Mouse (Mus musculus) neural tube, embryonic 11.5 days (tissue): Measurements from ENCODE around the gene Foxp1. TPM values are rescaled to one million over a fixed set of nuclear protein-coding genes. Genes with fewer than 3 reads are reported as not detected.

Experiments
- ATAC-seq: fragments of 200-750 bp; cut with Nextera tagmentation; 2 replicates; pipeline ENCODE4 v1.8.0; 2017; ENCODE audit warnings: moderate number of reproducible peaks, mild to moderate bottlenecking, moderate TSS enrichment, moderate library complexity; ENCODE audit not compliant: insufficient read depth, low FRiP score, low TSS enrichment
- DNase-seq: peaks from one replicate; pipeline ENCODE4 v3.0.0-alpha.2; 2015; ENCODE audit warnings: low spot score
- H3K27ac ChIP-seq: fragments of 300-500 bp; sonication (generic); 2 replicates; pipeline ENCODE4 v1.5.1; 2014; ENCODE audit warnings: low read depth, mild to moderate bottlenecking, low read length
- H3K27me3 ChIP-seq: fragments of 300-500 bp; sonication (generic); 2 replicates; pipeline ENCODE4 v1.6.1; 2014; ENCODE audit warnings: mild to moderate bottlenecking, low read length, mixed read lengths; ENCODE audit not compliant: control insufficient read depth, insufficient read depth
- H3K36me3 ChIP-seq: fragments of 300-500 bp; sonication (generic); 2 replicates; pipeline ENCODE4 v1.6.1; 2014; ENCODE audit warnings: mild to moderate bottlenecking, low read length, moderate library complexity, mixed read lengths; ENCODE audit not compliant: control insufficient read depth, insufficient read depth
- H3K4me1 ChIP-seq: fragments of 300-500 bp; sonication (generic); 2 replicates; pipeline ENCODE4 v1.6.1; 2014; ENCODE audit warnings: low read length, mixed read lengths; ENCODE audit not compliant: control insufficient read depth, insufficient read depth
- H3K4me2 ChIP-seq: fragments of 300-500 bp; sonication (generic); 2 replicates; pipeline ENCODE4 v1.6.1; 2014; ENCODE audit warnings: low read depth, mild to moderate bottlenecking, moderate library complexity
- H3K4me3 ChIP-seq: fragments of 300-500 bp; sonication (generic); 2 replicates; pipeline ENCODE4 v1.5.1; 2014; ENCODE audit warnings: low read depth, low read length
- H3K9ac ChIP-seq: fragments of 300-500 bp; sonication (generic); 2 replicates; pipeline ENCODE4 v1.6.1; 2014; ENCODE audit warnings: mild to moderate bottlenecking, low read length
- H3K9me3 ChIP-seq: fragments of 300-500 bp; sonication (generic); 2 replicates; pipeline ENCODE4 v1.6.1; 2016; ENCODE audit warnings: low read length; ENCODE audit not compliant: control insufficient read depth
- WGBS: fragments of 180-500 bp; shearing (Covaris S2); extraction: QIAGEN DNeasy Blood & Tissue Kit; methylation state at CpG from one replicate; pipeline ENCODE4 v1.1.7; 2014; 5-methylcytosine and 5-hydroxymethylcytosine counted together
- polyA plus RNA-seq: library from polyadenylated mRNA; unstranded; fragments of >200 nt; fragmentation: Nextera tagmentation; extraction: Ambion mirVana; gene quantifications from 2 replicates; pipeline ENCODE4 v1.2.1, GENCODE M21; 2014

Foxp1 gene
- polyA plus RNA-seq, 1 experiment from 2014 or later, result 116 TPM

DNA sequence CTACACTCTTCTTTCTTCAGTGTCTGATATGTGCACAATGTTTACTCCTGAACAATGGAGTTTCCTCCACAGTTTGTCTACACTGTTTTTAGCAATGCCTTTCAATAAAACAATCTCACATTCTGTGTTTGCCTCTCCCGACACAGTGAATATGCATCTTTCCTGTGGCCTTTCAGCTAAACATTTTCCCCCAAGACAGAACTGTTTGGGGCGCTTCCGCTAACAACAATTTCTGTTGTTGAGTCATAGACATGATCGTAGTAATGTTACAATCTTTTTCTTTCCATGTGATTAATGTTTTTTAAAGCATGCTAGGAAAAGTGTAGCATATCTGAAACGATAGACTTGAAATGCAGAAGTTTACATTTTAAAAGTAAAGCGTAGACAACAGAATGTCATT, 194.4 kb downstream of the Foxp1 start:
- H3K9ac ChIP-seq, result no peak overlapping the region
- no peak overlapping the region for H3K27ac ChIP-seq
- ATAC-seq (no peak), DNase-seq (no peak)
- H3K4me3 ChIP-seq, result no peak overlapping the region
- H3K9me3 ChIP-seq, result no peaks in the 10 kb centered on the region
- H3K27me3 ChIP-seq, result no peaks in the 10 kb centered on the region
- no peak overlapping the region for H3K4me2 ChIP-seq
- 77% methylated on average over 6 of the region's 6 CpGs for WGBS
- no peaks in the 10 kb centered on the region for H3K4me1 ChIP-seq
- no peaks in the 10 kb centered on the region for H3K36me3 ChIP-seq

DNA sequence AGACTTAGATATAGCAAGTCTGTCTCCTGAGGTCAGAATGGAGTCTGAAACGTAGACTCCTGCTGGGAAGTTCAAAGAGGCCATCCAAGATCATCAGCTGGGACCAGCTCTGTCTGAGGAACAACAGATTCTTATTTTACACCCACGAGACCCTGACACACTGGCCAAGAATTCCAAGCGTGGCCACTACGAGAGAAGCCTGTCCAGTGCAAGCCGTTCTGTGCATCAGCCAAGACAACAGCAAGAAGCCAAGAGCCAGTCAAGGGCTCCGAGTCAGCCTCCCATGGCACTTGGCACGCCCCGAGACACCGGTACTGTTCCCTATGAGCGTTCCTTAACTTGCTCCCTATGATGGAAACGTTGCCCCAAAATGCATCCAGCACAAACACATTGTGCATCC, 194.8 kb downstream of the Foxp1 start:
- Histone ChIP-seq H3K27me3 (no peaks in the 10 kb centered on the region), H3K9ac (no peak overlapping the region), H3K27ac (no peak overlapping the region), H3K36me3 (no peaks in the 10 kb centered on the region), H3K9me3 (no peaks in the 10 kb centered on the region), H3K4me3 (no peak overlapping the region), H3K4me1 (no peaks in the 10 kb centered on the region), H3K4me2 (no peak overlapping the region)
- DNase-seq (no peak), ATAC-seq (no peak)
- 74% methylated on average over 11 of the region's 11 CpGs for WGBS

DNA sequence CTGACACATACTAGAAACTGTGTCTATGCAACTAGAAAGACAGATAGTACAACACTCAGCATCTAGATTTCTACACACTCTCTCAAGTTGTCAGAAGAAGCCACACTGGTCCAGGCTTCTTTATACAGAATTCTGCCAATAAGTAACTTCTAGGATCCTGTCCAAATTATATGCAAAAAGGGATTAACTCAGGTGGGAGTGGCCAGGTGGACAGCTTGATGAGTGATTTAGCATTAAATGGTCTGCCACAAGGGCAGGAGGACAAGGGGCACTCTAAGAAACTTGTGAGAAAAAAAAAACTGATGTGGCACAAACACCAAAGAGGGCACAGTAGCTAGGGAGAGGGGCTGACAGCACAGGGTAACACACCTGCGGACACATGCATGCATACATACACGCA, 196.6 kb downstream of the Foxp1 start:
- no peak for ATAC-seq
- WGBS, result 92% methylated on average over 2 of the region's 2 CpGs

DNA sequence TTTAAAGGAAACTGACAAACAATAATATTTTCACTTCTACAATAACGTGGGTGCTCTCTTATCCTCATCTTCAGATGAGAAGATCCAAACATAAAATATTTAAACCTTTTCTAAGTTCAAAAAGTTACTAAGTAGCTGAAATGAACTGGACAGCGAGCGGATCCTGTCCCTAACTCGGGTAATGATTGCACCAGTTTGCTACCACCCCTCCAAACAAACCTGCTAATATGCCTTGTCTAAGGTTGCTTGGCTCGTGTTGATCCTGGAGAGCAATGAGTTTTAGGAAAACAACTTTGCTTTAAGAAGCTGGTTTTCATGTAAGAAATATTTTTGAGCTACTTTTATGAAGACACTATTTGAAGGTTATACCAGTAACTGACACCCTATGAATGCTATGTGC, 197.1 kb downstream of the Foxp1 start:
- DNase-seq, result no peak
- Histone ChIP-seq H3K9me3 (no peaks in the 10 kb centered on the region), H3K36me3 (no peaks in the 10 kb centered on the region), H3K4me2 (no peak overlapping the region), H3K27ac (no peak overlapping the region), H3K9ac (no peak overlapping the region), H3K4me3 (no peak overlapping the region), H3K4me1 (peaks cover 6% of the 10 kb centered on the region; the same call in 1 of the 2 replicates), H3K27me3 (no peaks in the 10 kb centered on the region)
- 91% methylated on average over 5 of the region's 5 CpGs for WGBS
- no peak for ATAC-seq

More for the DNA sequence above, 196.6 kb downstream of the Foxp1 start:
- H3K36me3 ChIP-seq, result no peaks in the 10 kb centered on the region
- H3K9ac ChIP-seq, result no peak overlapping the region
- H3K27me3 ChIP-seq, result no peaks in the 10 kb centered on the region
- no peak overlapping the region for H3K27ac ChIP-seq
- DNase-seq, result no peak
- H3K9me3 ChIP-seq, result no peaks in the 10 kb centered on the region
- H3K4me3 ChIP-seq, result no peak overlapping the region
- H3K4me1 ChIP-seq, result peaks cover 3% of the 10 kb centered on the region; the same call in 1 of the 2 replicates
- H3K4me2 ChIP-seq, result no peak overlapping the region

DNA sequence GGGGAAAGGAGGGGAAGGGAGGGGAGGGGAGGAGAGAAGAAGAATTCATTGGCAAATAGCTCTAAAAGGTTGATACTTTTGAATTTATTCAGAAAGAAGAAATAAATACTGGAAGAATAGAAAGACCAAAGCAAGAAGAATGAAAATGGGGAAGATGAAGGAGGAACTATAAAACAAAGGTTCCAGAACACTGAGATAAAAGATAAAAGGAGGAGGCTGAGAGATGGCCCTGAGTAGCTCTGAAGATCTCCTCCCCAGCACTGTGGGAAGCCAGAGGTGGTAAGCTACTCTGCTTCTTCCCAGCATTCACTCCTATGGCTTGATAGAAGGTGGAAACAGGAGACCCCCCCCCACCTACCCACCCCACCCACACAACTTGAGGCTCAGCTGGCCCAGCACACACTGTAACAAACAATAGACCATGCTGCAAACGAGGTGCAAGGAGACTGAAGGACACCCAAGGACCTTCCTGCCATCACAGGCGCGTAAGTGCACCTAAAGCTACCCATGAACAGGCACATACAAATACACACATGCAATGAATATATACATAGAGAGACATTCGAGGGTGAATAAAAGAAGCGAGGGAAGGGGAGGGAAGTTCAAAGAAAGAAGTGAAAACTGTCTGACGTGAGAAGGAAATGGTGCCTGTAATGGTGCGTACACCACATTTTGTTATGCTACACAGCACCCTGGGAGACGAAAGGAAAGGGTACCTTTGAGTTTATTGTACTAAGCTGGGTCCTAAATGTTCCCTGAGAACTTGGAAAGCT, 200.2 kb downstream of the Foxp1 start:
- H3K4me3 ChIP-seq, result no peak overlapping the region
- no peak for ATAC-seq
- 73% methylated on average over 8 of the region's 8 CpGs for WGBS
- no peak for DNase-seq
- no peak overlapping the region for H3K27ac ChIP-seq
- H3K9ac ChIP-seq, result no peak overlapping the region
- H3K27me3 ChIP-seq, result no peaks in the 10 kb centered on the region
- no peaks in the 10 kb centered on the region for H3K9me3 ChIP-seq
- no peaks in the 10 kb centered on the region for H3K36me3 ChIP-seq
- peaks cover 15% of the 10 kb centered on the region for H3K4me1 ChIP-seq
- no peak overlapping the region for H3K4me2 ChIP-seq

DNA sequence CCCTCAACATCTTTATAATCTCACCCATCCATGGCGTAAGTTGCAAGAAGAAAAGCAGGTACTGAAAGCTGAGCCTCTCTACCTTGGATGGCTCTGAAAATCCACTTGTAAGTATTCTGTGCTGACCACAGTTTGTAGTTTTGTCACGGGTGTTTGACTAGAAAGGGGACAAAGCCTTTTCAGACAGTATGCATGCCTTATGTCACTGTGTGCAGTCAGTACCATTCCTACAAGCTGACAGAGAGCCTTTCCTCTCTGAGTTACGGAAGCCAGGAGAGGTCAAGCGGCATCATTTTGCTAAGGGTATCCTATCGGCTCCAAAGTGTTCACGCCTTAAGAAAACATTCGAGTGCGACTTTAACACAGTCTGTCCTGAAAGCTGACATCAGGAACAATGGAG, 202.1 kb downstream of the Foxp1 start:
- H3K4me2 ChIP-seq, result no peak overlapping the region
- H3K9ac ChIP-seq, result no peak overlapping the region
- ATAC-seq (no peak), DNase-seq (no peak)
- H3K4me3 ChIP-seq, result no peak overlapping the region
- peaks cover 15% of the 10 kb centered on the region for H3K4me1 ChIP-seq
- no peaks in the 10 kb centered on the region for H3K27me3 ChIP-seq
- WGBS, result 55% methylated on average over 8 of the region's 8 CpGs
- no peaks in the 10 kb centered on the region for H3K36me3 ChIP-seq
- H3K9me3 ChIP-seq, result no peaks in the 10 kb centered on the region
- H3K27ac ChIP-seq, result no peak overlapping the region

DNA sequence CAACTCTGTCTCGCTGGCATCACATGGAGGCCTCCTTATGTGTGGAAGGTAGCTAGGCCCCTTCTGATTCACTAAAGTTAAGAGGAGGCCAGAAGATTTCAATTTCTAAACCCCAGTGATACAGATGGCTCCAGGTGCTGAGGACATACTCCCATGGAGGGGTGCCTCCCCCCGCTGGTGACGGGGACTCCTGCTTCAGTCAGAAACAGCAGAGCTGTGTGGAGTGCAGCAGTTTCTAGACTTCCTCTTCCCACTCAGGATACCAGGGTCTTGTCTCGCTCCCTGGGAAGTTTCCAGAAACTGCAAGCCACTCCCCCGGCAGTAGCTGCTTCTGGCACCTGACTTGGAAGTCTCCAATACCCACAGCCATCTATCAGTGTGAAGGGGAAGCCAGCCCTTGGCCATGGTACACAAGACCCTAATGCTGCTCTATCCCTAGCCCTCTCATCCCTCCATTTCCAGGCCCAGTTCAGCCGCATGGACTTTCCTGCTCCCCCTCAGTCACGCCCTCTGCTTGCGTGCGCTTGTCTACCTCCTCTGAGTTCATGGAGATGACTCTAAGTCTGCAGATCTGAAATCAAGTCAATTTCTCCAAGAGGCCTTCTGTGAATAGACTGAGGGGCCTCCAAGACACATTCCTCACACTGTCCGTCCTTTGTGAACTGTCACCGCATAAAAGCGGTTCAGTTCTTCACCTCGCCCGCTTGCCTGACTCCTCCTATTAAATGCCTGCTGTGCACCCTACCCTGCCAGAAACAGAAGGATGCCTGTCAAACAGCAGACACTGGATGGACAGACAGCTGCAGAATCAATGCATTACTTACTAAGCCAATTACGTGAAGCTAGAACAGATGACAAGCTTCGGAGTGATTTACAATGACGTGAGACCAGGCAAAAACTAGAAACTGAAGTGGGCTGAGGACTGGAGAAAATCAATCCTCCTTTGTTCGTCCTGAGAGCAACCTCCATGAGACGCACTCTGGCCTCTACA, 202.8 kb downstream of the Foxp1 start:
- Histone ChIP-seq H3K27me3 (no peaks in the 10 kb centered on the region), H3K36me3 (no peaks in the 10 kb centered on the region), H3K9me3 (no peaks in the 10 kb centered on the region), H3K4me2 (no peak overlapping the region), H3K4me1 (peaks cover 15% of the 10 kb centered on the region), H3K9ac (no peak overlapping the region), H3K27ac (no peak overlapping the region), H3K4me3 (no peak overlapping the region)
- WGBS, result 61% methylated on average over 19 of the region's 19 CpGs
- DNase-seq (no peak), ATAC-seq (0 out of 2 replicates have a peak, but pooled peaks have one; percentile 6)

DNA sequence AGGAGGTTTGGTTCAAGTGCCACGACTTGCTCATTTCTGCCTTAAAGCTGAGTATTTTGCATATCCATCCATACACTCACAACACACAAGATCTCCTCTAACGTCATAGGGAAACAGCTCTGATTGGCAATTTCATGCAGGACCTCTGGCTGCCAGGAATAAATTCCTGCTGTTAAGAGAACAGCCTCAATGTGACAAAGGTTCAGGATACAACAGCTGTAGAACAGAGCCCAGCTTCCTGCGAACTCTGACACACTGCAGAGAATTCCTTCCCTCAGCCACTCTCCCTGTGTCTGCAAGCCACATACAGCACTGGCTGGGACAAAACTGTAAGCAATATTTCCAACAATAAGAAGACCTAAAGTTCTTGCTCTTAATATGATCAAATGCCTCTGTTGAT, 207.8 kb downstream of the Foxp1 start:
- H3K4me1 ChIP-seq, result peaks cover 12% of the 10 kb centered on the region
- no peak overlapping the region for H3K4me3 ChIP-seq
- no peak overlapping the region for H3K9ac ChIP-seq
- H3K27ac ChIP-seq, result no peak overlapping the region
- ATAC-seq, result no peak
- H3K36me3 ChIP-seq, result no peaks in the 10 kb centered on the region
- WGBS, result 62% methylated on average over 3 of the region's 3 CpGs
- no peaks in the 10 kb centered on the region for H3K27me3 ChIP-seq
- H3K4me2 ChIP-seq, result no peak overlapping the region
- DNase-seq, result no peak
- H3K9me3 ChIP-seq, result no peaks in the 10 kb centered on the region
